Mouse (Mus musculus) forebrain, embryonic 16.5 days (tissue): Measurements from ENCODE around the gene Tnfaip8l2. TPM values are rescaled to one million over a fixed set of nuclear protein-coding genes. Genes with fewer than 3 reads are reported as not detected.
A peak's percentile ranks its signal among the peaks of the same experiment; 100 is the strongest.

Source experiments
- ATAC-seq: fragments of 200-750 bp; cut with Nextera tagmentation; 2 replicates; pipeline ENCODE4 v1.8.0; 2017; ENCODE audit warnings: mild to moderate bottlenecking, moderate library complexity
- H3K27ac ChIP-seq: fragments of 300-500 bp; sonication (generic); 2 replicates; pipeline ENCODE4 v1.5.1; 2014; ENCODE audit warnings: low read length, control low read depth
- H3K27me3 ChIP-seq: fragments of 300-500 bp; sonication (generic); replicated peaks from 2 replicates; pipeline ENCODE4 v1.6.1; 2014; ENCODE audit warnings: low read length; ENCODE audit not compliant: control insufficient read depth, insufficient read depth
- H3K36me3 ChIP-seq: fragments of 300-500 bp; sonication (generic); 2 replicates; pipeline ENCODE4 v1.6.1; 2014; ENCODE audit not compliant: control insufficient read depth, insufficient read depth
- H3K4me1 ChIP-seq: fragments of 300-500 bp; sonication (generic); replicated peaks from 2 replicates; pipeline ENCODE4 v1.6.1; 2014; ENCODE audit warnings: low read length; ENCODE audit not compliant: control insufficient read depth, insufficient read depth
- H3K4me2 ChIP-seq: fragments of 300-500 bp; sonication (generic); 2 replicates; pipeline ENCODE4 v1.6.1; 2014; ENCODE audit warnings: mild to moderate bottlenecking, low read length, control low read depth
- H3K4me3 ChIP-seq: fragments of 300-500 bp; sonication (generic); replicated peaks from 2 replicates; pipeline ENCODE4 v1.5.1; 2014; ENCODE audit warnings: mild to moderate bottlenecking, low read length, control low read depth
- H3K9ac ChIP-seq: fragments of 300-500 bp; sonication (generic); replicated peaks from 2 replicates; pipeline ENCODE4 v1.6.1; 2014; ENCODE audit warnings: low read depth, low read length, control low read depth
- H3K9me3 ChIP-seq: fragments of 300-500 bp; sonication (generic); 2 replicates; pipeline ENCODE4 v1.6.1; 2016; ENCODE audit warnings: low read length; ENCODE audit not compliant: control insufficient read depth
- WGBS: fragments of 180-500 bp; shearing (Covaris S2); extraction: QIAGEN DNeasy Blood & Tissue Kit; methylation state at CpG from one replicate; pipeline ENCODE4 v1.1.7; 2014; 5-methylcytosine and 5-hydroxymethylcytosine counted together
- polyA plus RNA-seq: library from polyadenylated mRNA; unstranded; fragments of >200 nt; fragmentation: Nextera tagmentation; extraction: Ambion mirVana; gene quantifications from 2 replicates; pipeline ENCODE4 v1.2.1, GENCODE M21; 2015

Tnfaip8l2 gene
- polyA plus RNA-seq, 1 experiment from 2014 or later, result 2.1 TPM

DNA sequence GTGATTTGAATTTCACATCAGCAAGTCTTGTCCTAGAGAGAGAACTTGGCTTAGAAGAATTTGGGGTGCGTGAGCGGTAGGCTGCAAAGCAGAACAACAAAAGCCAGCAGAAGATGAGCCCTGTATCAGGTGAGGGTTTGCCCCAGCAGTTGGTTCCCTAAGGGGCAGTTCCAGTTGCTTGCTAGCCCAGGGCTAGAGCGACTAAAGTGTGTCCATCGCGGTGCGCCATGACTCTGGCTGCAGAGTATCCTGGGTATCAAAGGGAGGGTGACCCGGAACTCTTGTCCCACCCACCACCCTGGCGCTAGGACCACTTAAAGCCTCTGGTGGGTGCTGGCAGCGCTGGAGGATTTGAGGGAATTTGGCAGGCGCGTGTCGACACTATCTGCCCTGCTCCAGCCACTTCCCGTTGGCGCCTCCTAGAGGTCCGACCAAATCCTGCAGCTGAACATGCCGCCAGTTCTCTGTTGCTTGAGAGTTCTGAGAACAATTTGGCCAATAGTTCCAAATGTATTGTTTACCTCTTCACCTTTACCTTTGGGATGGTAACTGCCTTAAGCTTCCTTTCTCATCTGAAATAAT, 31.9 kb upstream of the Tnfaip8l2 start:
- no peaks in the 10 kb centered on the region for H3K9me3 ChIP-seq
- no peak overlapping the region for H3K4me3 ChIP-seq
- 3% methylated on average over 16 of the region's 16 CpGs for WGBS
- H3K4me2 ChIP-seq, result peak overlapping the region; percentile 23; the same call in 1 of the 2 replicates
- peak; percentile 59 for ATAC-seq
- H3K27me3 ChIP-seq, result peaks cover 18% of the 10 kb centered on the region
- peaks cover 25% of the 10 kb centered on the region for H3K36me3 ChIP-seq
- H3K27ac ChIP-seq, result no peak overlapping the region
- no peak overlapping the region for H3K9ac ChIP-seq
- H3K4me1 ChIP-seq, result peaks cover 13% of the 10 kb centered on the region

DNA sequence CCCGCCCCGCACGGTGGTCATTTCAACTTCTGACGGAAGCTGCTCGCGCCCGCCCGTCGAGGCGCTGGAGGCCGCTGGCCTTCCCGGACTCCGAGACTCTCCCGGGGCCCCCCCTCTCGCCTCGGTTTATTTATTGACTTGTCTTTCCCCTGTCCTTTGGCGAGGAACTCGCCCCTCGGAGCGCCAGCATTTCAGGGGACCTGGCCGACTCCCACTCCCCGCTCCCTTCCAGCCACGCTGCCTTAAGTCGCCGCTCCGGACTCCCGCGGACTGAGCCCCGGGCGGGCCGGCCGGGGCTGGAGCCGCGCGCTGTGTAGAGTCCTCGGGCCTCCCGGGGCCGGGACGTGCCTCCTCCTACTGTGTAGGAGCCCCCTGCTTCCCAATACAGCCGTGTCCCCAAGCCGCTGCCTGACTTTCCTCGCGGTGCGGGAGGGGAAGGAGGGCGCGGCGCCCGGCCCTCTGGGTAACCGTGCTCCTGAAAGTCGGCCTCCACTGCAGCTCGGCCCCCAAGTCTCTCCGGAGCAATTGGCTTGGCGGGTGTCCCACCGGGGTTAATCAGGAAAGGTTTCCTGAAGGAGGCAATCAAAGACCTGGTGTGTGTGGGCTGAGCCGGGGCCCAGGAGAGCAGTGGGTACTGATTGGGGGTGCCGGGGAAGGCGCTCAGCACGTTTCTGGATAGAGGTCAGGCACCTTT, 31.2 kb upstream of the Tnfaip8l2 start:
- H3K4me3 ChIP-seq, result peak overlapping the region; percentile 11
- H3K27me3 ChIP-seq, result peaks cover 18% of the 10 kb centered on the region
- ATAC-seq, result peak; percentile 39; the same call in 1 of the 2 replicates
- peaks cover 13% of the 10 kb centered on the region for H3K4me1 ChIP-seq
- 0 out of 2 replicates have a peak overlapping the region, but pooled peaks have one; percentile 23 for H3K9ac ChIP-seq
- 5% methylated on average over 57 of the region's 58 CpGs for WGBS
- no peaks in the 10 kb centered on the region for H3K9me3 ChIP-seq
- no peak overlapping the region for H3K27ac ChIP-seq
- H3K36me3 ChIP-seq, result peaks cover 27% of the 10 kb centered on the region
- peak overlapping the region; percentile 23 for H3K4me2 ChIP-seq

DNA sequence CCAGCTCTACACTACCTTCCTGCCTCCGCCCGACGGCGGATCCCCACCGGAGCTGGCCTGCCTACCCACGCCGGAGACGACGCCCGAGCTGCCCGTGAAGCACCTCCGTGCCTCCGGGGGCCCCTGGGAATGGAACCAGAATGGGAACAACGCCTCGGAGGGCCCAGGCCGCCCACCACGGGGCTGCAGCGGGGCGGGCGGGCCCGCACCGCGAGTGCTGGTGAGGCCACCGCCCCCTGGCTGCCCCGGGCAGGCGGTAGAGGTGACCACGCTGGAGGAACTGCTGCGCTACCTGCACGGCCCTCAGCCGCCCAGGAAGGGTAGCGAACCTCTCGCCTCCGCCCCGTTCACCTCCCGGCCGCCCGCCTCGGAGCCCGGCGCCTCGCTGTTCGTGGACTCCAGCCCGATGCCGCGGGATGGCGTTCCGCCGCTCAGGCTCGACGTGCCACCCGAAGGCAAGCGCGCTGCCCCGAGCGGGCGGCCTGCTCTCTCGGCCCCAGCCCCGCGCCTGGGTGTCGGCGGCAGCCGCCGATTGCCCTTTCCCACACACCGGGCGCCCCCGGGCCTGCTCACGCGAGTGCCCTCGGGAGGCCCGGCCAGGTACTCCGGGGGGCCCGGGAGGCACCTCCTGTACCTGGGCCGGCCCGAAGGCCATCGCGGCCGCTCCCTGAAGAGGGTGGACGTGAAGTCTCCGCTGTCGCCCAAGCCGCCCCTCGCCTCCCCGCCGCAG, 30.5 kb upstream of the Tnfaip8l2 start:
- H3K27me3 ChIP-seq, result peaks cover 18% of the 10 kb centered on the region
- no peaks in the 10 kb centered on the region for H3K9me3 ChIP-seq
- H3K9ac ChIP-seq, result no peak overlapping the region
- ATAC-seq, result no peak
- 16% methylated on average over 74 of the region's 84 CpGs for WGBS
- no peak overlapping the region for H3K4me2 ChIP-seq
- H3K27ac ChIP-seq, result no peak overlapping the region
- peaks cover 13% of the 10 kb centered on the region for H3K4me1 ChIP-seq
- peaks cover 27% of the 10 kb centered on the region for H3K36me3 ChIP-seq
- no peak overlapping the region for H3K4me3 ChIP-seq

DNA sequence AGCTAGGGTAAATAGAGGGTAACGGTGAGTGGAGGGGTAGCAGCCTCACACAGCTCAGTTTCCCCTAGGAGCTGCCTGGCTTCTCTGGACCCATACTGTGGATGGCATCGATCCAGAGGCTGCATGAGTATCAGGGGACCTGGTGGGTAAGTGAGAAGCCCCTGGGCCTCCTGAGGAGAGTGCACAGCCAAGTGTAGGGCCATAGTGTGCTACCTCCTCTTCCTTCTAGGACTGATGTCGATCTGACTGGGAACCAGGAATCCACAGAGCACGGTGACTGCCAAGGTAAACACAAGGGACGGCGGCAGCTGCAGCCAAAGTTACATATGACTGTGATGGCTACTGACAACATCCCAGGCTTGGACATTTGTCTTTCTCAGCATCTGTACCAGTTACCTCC, 28.9 kb upstream of the Tnfaip8l2 start:
- 80% methylated on average over 6 of the region's 6 CpGs for WGBS
- no peak overlapping the region for H3K27ac ChIP-seq
- H3K4me3 ChIP-seq, result no peak overlapping the region
- no peaks in the 10 kb centered on the region for H3K9me3 ChIP-seq
- H3K4me1 ChIP-seq, result peaks cover 13% of the 10 kb centered on the region
- no peak for ATAC-seq
- no peak overlapping the region for H3K4me2 ChIP-seq
- H3K36me3 ChIP-seq, result peaks cover 37% of the 10 kb centered on the region
- peaks cover 18% of the 10 kb centered on the region for H3K27me3 ChIP-seq
- H3K9ac ChIP-seq, result no peak overlapping the region

DNA sequence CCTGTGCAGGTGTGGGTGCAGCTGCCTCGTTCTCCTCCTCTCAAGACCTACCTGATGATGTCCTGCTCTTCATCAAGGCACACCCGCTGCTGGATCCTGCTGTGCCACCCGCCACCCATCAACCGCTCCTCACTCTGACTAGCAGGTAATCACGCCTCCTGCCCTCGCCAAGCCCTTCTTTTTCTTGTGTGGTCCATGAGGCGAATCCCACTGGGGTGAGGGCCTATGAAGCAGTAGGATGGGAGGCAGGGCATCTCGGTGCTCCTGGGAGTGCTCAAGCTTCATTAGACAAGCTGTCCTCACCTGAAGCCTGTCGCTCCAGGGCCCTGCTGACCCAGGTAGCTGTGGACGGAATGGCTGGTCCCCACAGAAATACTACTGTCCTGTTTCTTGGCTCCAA, 27.8 kb upstream of the Tnfaip8l2 start:
- no peak for ATAC-seq
- H3K36me3 ChIP-seq, result peaks cover 41% of the 10 kb centered on the region
- H3K27ac ChIP-seq, result no peak overlapping the region
- H3K4me2 ChIP-seq, result no peak overlapping the region
- H3K4me3 ChIP-seq, result no peak overlapping the region
- no peaks in the 10 kb centered on the region for H3K9me3 ChIP-seq
- 87% methylated on average over 10 of the region's 10 CpGs for WGBS
- no peak overlapping the region for H3K9ac ChIP-seq
- H3K4me1 ChIP-seq, result peaks cover 13% of the 10 kb centered on the region
- peaks cover 18% of the 10 kb centered on the region for H3K27me3 ChIP-seq

DNA sequence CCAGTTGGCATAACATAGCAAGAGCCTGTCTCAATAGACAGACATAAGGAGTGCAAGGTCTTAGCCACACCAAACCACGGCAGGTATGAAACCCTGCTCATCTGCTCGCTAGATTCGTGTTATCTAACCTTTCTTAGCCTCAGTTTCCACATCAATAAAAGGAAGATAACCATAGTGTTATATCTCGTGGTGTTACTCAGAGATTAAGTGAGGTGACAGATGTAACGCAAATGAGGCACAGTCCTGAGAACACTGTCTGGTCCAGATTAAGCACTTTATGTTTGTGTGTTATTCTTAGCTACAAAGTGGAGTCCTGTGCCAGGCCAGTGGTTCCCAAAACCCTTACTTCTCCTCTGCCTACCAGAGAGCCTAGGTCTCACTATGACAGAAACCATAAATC, 22.7 kb upstream of the Tnfaip8l2 start:
- Histone ChIP-seq H3K36me3 (peaks cover 26% of the 10 kb centered on the region), H3K4me2 (no peak overlapping the region)

DNA sequence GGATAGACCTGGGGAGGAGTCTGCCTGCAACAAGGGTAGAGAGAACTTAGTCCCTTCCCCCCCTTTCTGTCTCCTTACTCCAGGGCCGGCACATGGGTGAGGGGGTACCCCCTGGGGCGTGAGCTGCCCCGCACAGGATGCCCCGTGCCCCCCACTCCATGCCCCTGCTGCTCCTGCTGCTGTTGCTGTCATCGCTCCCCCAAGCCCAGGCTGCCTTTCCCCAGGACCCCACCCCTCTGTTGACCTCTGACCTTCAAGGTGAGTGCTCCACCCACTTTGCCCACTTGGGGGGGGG, 22.0 kb upstream of the Tnfaip8l2 start:
- Histone ChIP-seq H3K27ac (no peak overlapping the region), H3K9me3 (no peaks in the 10 kb centered on the region), H3K27me3 (no peaks in the 10 kb centered on the region), H3K4me3 (no peak overlapping the region), H3K9ac (no peak overlapping the region), H3K36me3 (peaks cover 20% of the 10 kb centered on the region), H3K4me2 (no peak overlapping the region), H3K4me1 (peaks cover 34% of the 10 kb centered on the region)
- ATAC-seq, result no peak
- WGBS, result 79% methylated on average over 5 of the region's 5 CpGs

More for the DNA sequence above, 22.7 kb upstream of the Tnfaip8l2 start:
- Histone ChIP-seq H3K27ac (no peak overlapping the region), H3K4me1 (peaks cover 29% of the 10 kb centered on the region), H3K9ac (no peak overlapping the region), H3K9me3 (no peaks in the 10 kb centered on the region), H3K4me3 (no peak overlapping the region), H3K27me3 (peaks cover 1% of the 10 kb centered on the region)
- 84% methylated on average over 5 of the region's 5 CpGs for WGBS
- no peak for ATAC-seq

DNA sequence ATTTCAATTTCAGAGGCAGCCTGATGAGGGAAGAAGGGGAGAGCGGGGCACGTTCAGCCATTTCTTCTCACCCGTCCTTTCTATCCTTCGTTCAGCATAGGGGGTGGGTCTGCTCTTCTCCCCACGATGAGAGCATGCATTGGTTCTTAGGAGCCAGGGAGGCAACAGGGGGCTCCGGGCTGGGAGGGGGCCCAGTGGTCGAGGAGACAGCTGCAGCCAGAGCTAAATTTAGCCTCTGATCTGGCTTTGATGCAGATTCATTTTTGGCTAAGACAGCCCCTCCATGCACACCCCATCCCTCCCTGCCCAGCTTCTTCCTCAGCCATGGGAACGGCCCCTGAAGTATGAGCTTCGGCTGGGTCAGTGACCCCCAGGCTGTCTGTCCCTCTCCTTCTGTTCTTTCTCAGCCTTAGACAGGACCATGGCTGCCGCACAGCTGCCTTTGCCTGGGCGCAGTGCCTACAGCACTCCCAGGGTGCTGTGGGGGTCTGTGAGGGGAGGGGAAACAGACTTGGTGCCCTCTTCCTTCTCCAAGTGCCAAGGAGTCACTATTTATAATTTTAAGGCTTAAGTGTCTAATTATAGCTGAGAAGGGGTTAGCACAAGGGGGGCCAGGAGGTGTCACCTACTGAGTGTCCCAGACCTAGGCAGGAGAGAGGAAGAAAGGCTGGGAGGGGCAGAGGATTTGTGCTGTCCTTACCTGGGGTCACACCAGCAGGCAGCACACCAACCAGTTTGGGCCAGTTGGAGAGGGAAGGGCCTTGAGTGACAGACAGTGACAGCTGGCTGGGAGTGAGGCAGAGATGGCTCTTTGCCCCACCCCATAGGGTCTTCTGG, 21.5 kb upstream of the Tnfaip8l2 start:
- 63% methylated on average over 11 of the region's 11 CpGs for WGBS
- Histone ChIP-seq H3K27ac (no peak overlapping the region), H3K9ac (peak overlapping the region; percentile 36; the same call in 1 of the 2 replicates), H3K4me3 (peak overlapping the region; percentile 98; the same call in 1 of the 2 replicates), H3K4me2 (peak overlapping the region; percentile 75), H3K4me1 (peaks cover 34% of the 10 kb centered on the region), H3K9me3 (no peaks in the 10 kb centered on the region), H3K36me3 (peaks cover 17% of the 10 kb centered on the region), H3K27me3 (no peaks in the 10 kb centered on the region)
- ATAC-seq, result no peak

DNA sequence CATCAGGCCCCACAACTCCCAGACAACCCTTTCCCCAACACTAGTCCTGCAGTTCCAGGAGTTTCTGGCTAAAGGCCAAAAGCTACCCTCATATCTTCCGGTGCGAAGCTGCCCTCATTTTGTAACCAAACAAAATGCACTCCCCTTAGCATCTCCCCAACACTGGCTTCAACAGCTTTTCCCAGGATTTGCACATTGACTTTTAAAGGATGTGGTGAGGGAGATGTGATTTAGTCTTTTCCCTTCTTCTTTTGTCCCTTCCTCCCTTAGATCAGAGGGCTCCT, 20.1 kb upstream of the Tnfaip8l2 start:
- Histone ChIP-seq H3K4me1 (peaks cover 34% of the 10 kb centered on the region), H3K4me3 (peak overlapping the region; percentile 98), H3K36me3 (peaks cover 15% of the 10 kb centered on the region), H3K9ac (peak overlapping the region; percentile 96), H3K9me3 (no peaks in the 10 kb centered on the region), H3K27ac (peak overlapping the region; percentile 56; the same call in 1 of the 2 replicates), H3K27me3 (no peaks in the 10 kb centered on the region), H3K4me2 (peak overlapping the region; percentile 75)
- WGBS, result 3% methylated on average over 2 of the region's 2 CpGs
- no peak for ATAC-seq
